Mouse (Mus musculus) midbrain, embryonic 13.5 days (tissue): Measurements from ENCODE around the gene Iqcb1. TPM values are rescaled to one million over a fixed set of nuclear protein-coding genes. Genes with fewer than 3 reads are reported as not detected.

Experiments
- ATAC-seq: fragments of 200-750 bp; cut with Nextera tagmentation; 2 replicates; pipeline ENCODE4 v1.8.0; 2017; ENCODE audit warnings: mild to moderate bottlenecking, moderate TSS enrichment, moderate library complexity
- H3K27ac ChIP-seq: fragments of 300-500 bp; sonication (generic); 2 replicates; pipeline ENCODE4 v1.5.1; 2015; ENCODE audit warnings: inconsistent platforms, mild to moderate bottlenecking, moderate library complexity
- H3K27me3 ChIP-seq: fragments of 300-500 bp; sonication (generic); 2 replicates; pipeline ENCODE4 v1.6.1; 2015; ENCODE audit warnings: mild to moderate bottlenecking, inconsistent platforms
- H3K36me3 ChIP-seq: fragments of 300-500 bp; sonication (generic); 2 replicates; pipeline ENCODE4 v1.6.1; 2015; ENCODE audit warnings: mild to moderate bottlenecking, inconsistent platforms
- H3K4me1 ChIP-seq: fragments of 300-500 bp; sonication (generic); replicated peaks from 2 replicates; pipeline ENCODE4 v1.6.1; 2015; ENCODE audit warnings: inconsistent platforms
- H3K4me2 ChIP-seq: fragments of 300-500 bp; sonication (generic); replicated peaks from 2 replicates; pipeline ENCODE4 v1.6.1; 2015; ENCODE audit warnings: moderate library complexity, mild to moderate bottlenecking, inconsistent platforms
- H3K4me3 ChIP-seq: fragments of 300-500 bp; sonication (generic); replicated peaks from 2 replicates; pipeline ENCODE4 v1.5.1; 2015; ENCODE audit warnings: mild to moderate bottlenecking, inconsistent platforms
- H3K9ac ChIP-seq: fragments of 300-500 bp; sonication (generic); replicated peaks from 2 replicates; pipeline ENCODE4 v1.6.1; 2015; ENCODE audit warnings: mild to moderate bottlenecking, inconsistent platforms
- H3K9me3 ChIP-seq: fragments of 300-500 bp; sonication (generic); 2 replicates; pipeline ENCODE4 v1.6.1; 2016; ENCODE audit warnings: mild to moderate bottlenecking, inconsistent platforms
- WGBS: fragments of 180-500 bp; shearing (Covaris S2); methylation state at CpG from one replicate; pipeline ENCODE4 v1.1.7; 2015; 5-methylcytosine and 5-hydroxymethylcytosine counted together
- polyA plus RNA-seq: library from polyadenylated mRNA; unstranded; fragments of >200 nt; fragmentation: Nextera tagmentation; extraction: Ambion mirVana; gene quantifications from 2 replicates; pipeline ENCODE4 v1.2.1, GENCODE M21; 2015

Gene Iqcb1
- polyA plus RNA-seq: 64.3 and 72.5 TPM in 2 replicates

- Histone ChIP-seq H3K27ac (peak within 1 kb of the TSS; percentile 84), H3K9ac (peak within 1 kb of the TSS; percentile 85), H3K27me3 (peaks cover 4% of the 10 kb centered on the region; the same call in 1 of the 2 replicates), H3K4me1 (peaks cover 26% of the 10 kb centered on the region), H3K4me3 (peak within 1 kb of the TSS; percentile 79), H3K9me3 (no peaks in the 10 kb centered on the region), H3K36me3 (no peaks in the 10 kb centered on the region), H3K4me2 (peak within 1 kb of the TSS; percentile 72)
- ATAC-seq: peak; percentile 99
- WGBS: under 1% methylated on average over 64 of the region's 64 CpGs
Observed at GRCm38 (mm10) chr16:36828054-36828786, at the start of gene Iqcb1. Gene Iqcb1 (plus strand): TSS chr16:36828385.

- Histone ChIP-seq H3K27ac (peak overlapping the region; percentile 54; the same call in 1 of the 2 replicates), H3K4me1 (no peaks in the 10 kb centered on the region), H3K4me2 (no peak overlapping the region), H3K9me3 (no peaks in the 10 kb centered on the region), H3K27me3 (no peaks in the 10 kb centered on the region), H3K9ac (no peak overlapping the region), H3K36me3 (no peaks in the 10 kb centered on the region), H3K4me3 (no peak overlapping the region)
- 88% methylated on average over 2 of the region's 2 CpGs for WGBS
- ATAC-seq: no peak
Observed at GRCm38 (mm10) chr16:36784146-36784545, 44.0 kb upstream of the Iqcb1 start.

- Histone ChIP-seq H3K4me1 (no peaks in the 10 kb centered on the region), H3K27me3 (no peaks in the 10 kb centered on the region), H3K4me2 (no peak within 1 kb of the TSS), H3K36me3 (no peaks in the 10 kb centered on the region), H3K9ac (no peak within 1 kb of the TSS), H3K4me3 (no peak within 1 kb of the TSS), H3K27ac (peak within 1 kb of the TSS; percentile 54; the same call in 1 of the 2 replicates), H3K9me3 (no peaks in the 10 kb centered on the region)
- ATAC-seq: peak; percentile 67; the same call in 1 of the 2 replicates
- WGBS: 80% methylated on average over 10 of the region's 10 CpGs
Observed at GRCm38 (mm10) chr16:36784594-36785313, 43.4 kb upstream of the Iqcb1 start, which contains the start of gene Slc15a2. Gene Slc15a2 (minus strand): TSS chr16:36784962.

- WGBS: 89% methylated on average over 7 of the region's 7 CpGs
- no peaks in the 10 kb centered on the region for H3K27me3 ChIP-seq
- H3K27ac ChIP-seq: no peak overlapping the region
- no peak for ATAC-seq
- no peaks in the 10 kb centered on the region for H3K36me3 ChIP-seq
- H3K9ac ChIP-seq: no peak overlapping the region
- H3K4me2 ChIP-seq: no peak overlapping the region
- peaks cover 5% of the 10 kb centered on the region; the same call in 1 of the 2 replicates for H3K9me3 ChIP-seq
- H3K4me1 ChIP-seq: no peaks in the 10 kb centered on the region
- H3K4me3 ChIP-seq: no peak overlapping the region
Observed at GRCm38 (mm10) chr16:36786466-36786865, 41.7 kb upstream of the Iqcb1 start.

GRCm38 (mm10) chr16:36790166-36790565 lies 38.0 kb upstream of the Iqcb1 start:
- 93% methylated on average over 4 of the region's 4 CpGs for WGBS
- no peaks in the 10 kb centered on the region for H3K27me3 ChIP-seq
- H3K9ac ChIP-seq: no peak overlapping the region
- H3K36me3 ChIP-seq: no peaks in the 10 kb centered on the region
- H3K9me3 ChIP-seq: peaks cover 5% of the 10 kb centered on the region; the same call in 1 of the 2 replicates
- no peak for ATAC-seq
- H3K27ac ChIP-seq: no peak overlapping the region
- H3K4me3 ChIP-seq: no peak overlapping the region
- H3K4me1 ChIP-seq: no peaks in the 10 kb centered on the region
- H3K4me2 ChIP-seq: no peak overlapping the region

GRCm38 (mm10) chr16:36794976-36795375 lies 33.2 kb upstream of the Iqcb1 start:
- ATAC-seq: no peak
- H3K9me3 ChIP-seq: peaks cover 5% of the 10 kb centered on the region; the same call in 1 of the 2 replicates
- no peak overlapping the region for H3K4me3 ChIP-seq
- no peaks in the 10 kb centered on the region for H3K4me1 ChIP-seq
- H3K9ac ChIP-seq: no peak overlapping the region
- no peak overlapping the region for H3K4me2 ChIP-seq
- no peak overlapping the region for H3K27ac ChIP-seq
- no peaks in the 10 kb centered on the region for H3K27me3 ChIP-seq
- 90% methylated on average over 2 of the region's 2 CpGs for WGBS
- no peaks in the 10 kb centered on the region for H3K36me3 ChIP-seq

- H3K27me3 ChIP-seq: no peaks in the 10 kb centered on the region
- no peaks in the 10 kb centered on the region for H3K4me1 ChIP-seq
- no peak overlapping the region for H3K4me2 ChIP-seq
- no peak overlapping the region for H3K27ac ChIP-seq
- no peaks in the 10 kb centered on the region for H3K36me3 ChIP-seq
- ATAC-seq: no peak
- H3K9me3 ChIP-seq: no peaks in the 10 kb centered on the region
- no peak overlapping the region for H3K9ac ChIP-seq
- no peak overlapping the region for H3K4me3 ChIP-seq
- WGBS: 85% methylated on average over 2 of the region's 2 CpGs
Observed at GRCm38 (mm10) chr16:36798334-36798733, 29.9 kb upstream of the Iqcb1 start.

- H3K4me3 ChIP-seq: no peak overlapping the region
- H3K27ac ChIP-seq: no peak overlapping the region
- H3K9me3 ChIP-seq: no peaks in the 10 kb centered on the region
- H3K4me1 ChIP-seq: no peaks in the 10 kb centered on the region
- no peak for ATAC-seq
- no peaks in the 10 kb centered on the region for H3K27me3 ChIP-seq
- no peak overlapping the region for H3K4me2 ChIP-seq
- no peak overlapping the region for H3K9ac ChIP-seq
- H3K36me3 ChIP-seq: no peaks in the 10 kb centered on the region
- WGBS: 93% methylated on average over 3 of the region's 3 CpGs
Observed at GRCm38 (mm10) chr16:36802361-36802760, 25.8 kb upstream of the Iqcb1 start.

GRCm38 (mm10) chr16:36808616-36809015 lies 19.6 kb upstream of the Iqcb1 start:
- Histone ChIP-seq H3K4me2 (no peak overlapping the region), H3K4me3 (no peak overlapping the region), H3K27ac (no peak overlapping the region), H3K9ac (no peak overlapping the region), H3K36me3 (no peaks in the 10 kb centered on the region), H3K9me3 (no peaks in the 10 kb centered on the region), H3K4me1 (no peaks in the 10 kb centered on the region), H3K27me3 (no peaks in the 10 kb centered on the region)
- ATAC-seq: no peak
- 89% methylated on average over 3 of the region's 3 CpGs for WGBS

GRCm38 (mm10) chr16:36813680-36814079 lies 14.5 kb upstream of the Iqcb1 start:
- H3K4me2 ChIP-seq: no peak overlapping the region
- no peak overlapping the region for H3K4me3 ChIP-seq
- no peak overlapping the region for H3K27ac ChIP-seq
- WGBS: 63% methylated on average over 3 of the region's 3 CpGs
- no peak for ATAC-seq
- H3K36me3 ChIP-seq: no peaks in the 10 kb centered on the region
- H3K9ac ChIP-seq: no peak overlapping the region
- H3K4me1 ChIP-seq: no peaks in the 10 kb centered on the region
- no peaks in the 10 kb centered on the region for H3K9me3 ChIP-seq
- H3K27me3 ChIP-seq: no peaks in the 10 kb centered on the region

GRCm38 (mm10) chr16:36816916-36817315 lies 11.3 kb upstream of the Iqcb1 start:
- ATAC-seq: peak; percentile 62
- no peak overlapping the region for H3K27ac ChIP-seq

GRCm38 (mm10) chr16:36817321-36817926 lies 10.8 kb upstream of the Iqcb1 start:
- H3K27me3 ChIP-seq: no peaks in the 10 kb centered on the region
- peak; percentile 96 for ATAC-seq
- no peak overlapping the region for H3K27ac ChIP-seq
- H3K4me1 ChIP-seq: 0 out of 2 replicates have a peak, but pooled peaks cover 4% of the 10 kb centered on the region
- no peaks in the 10 kb centered on the region for H3K9me3 ChIP-seq
- H3K36me3 ChIP-seq: no peaks in the 10 kb centered on the region
- H3K4me2 ChIP-seq: no peak overlapping the region
- 17% methylated on average over 7 of the region's 7 CpGs for WGBS
- H3K4me3 ChIP-seq: no peak overlapping the region
- H3K9ac ChIP-seq: no peak overlapping the region

More at GRCm38 (mm10) chr16:36816916-36817315, 11.3 kb upstream of the Iqcb1 start:
- Histone ChIP-seq H3K4me3 (no peak overlapping the region), H3K9me3 (no peaks in the 10 kb centered on the region), H3K9ac (no peak overlapping the region), H3K36me3 (no peaks in the 10 kb centered on the region), H3K4me1 (0 out of 2 replicates have a peak, but pooled peaks cover 4% of the 10 kb centered on the region), H3K27me3 (no peaks in the 10 kb centered on the region), H3K4me2 (no peak overlapping the region)
